Mouse (Mus musculus) left cerebral cortex, adult 18-20 months (tissue): ENCODE data around the gene Dlg2. TPM values are rescaled to one million over a fixed set of nuclear protein-coding genes. Genes with fewer than 3 reads are reported as not detected.
A peak's percentile ranks its signal among the peaks of the same experiment; 100 is the strongest.

Source experiments
- DNase-seq, 2 experiments: peaks; one replicate each; pipeline ENCODE4 v3.0.0; 2021 to 2022; ENCODE audit warnings: low spot score in 2 of 2, mixed read lengths in 1 of 2
- total RNA-seq, 2 experiments: library from RNA; stranded (reverse); gene quantifications; 2 replicates each; pipeline ENCODE4 v1.2.3; 2021

The Dlg2 gene
- total RNA-seq, 2 experiments from 2014 or later: 256 to 276 TPM

DNA sequence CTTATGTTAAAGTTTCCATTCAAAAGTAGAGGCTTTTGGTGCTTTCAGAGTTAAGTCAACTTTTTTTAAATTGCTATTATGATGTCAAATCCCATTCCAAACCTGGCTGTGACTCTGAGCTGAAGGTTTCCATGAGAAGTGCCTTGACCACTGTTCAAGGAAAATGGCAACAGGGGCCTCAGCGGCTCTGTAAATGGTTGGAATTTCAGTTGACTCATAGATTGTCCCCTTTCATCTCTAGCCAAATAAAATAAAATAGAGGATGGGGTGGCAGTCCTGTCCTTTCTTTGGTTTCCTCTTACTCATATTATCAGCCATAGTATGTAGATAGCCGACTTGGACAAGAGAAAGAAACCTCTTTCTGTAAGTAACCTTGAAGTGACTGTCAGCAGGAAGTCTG lies 1401.3 kb downstream of the Dlg2 start:
- no peak for DNase-seq

DNA sequence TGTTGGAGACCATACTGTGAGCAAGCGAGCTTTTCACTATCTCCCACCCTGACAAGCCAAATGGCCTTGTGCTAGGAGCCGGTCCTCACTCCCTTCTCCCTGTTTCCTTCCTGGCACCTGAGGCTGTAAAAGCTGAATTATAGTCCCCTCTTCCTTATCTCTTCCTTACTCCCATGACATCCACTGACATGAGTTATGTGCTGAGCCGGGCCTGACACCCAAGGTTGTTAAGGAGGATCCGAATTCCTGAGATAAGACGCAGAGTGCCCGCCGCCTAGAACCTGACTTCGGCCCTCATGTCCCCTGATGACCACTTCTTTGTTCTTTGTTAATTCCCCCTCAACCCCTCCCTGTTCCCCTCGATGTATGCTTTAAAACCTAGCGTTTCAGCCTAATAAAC lies 1409.9 kb downstream of the Dlg2 start:
- DNase-seq: no peak

DNA sequence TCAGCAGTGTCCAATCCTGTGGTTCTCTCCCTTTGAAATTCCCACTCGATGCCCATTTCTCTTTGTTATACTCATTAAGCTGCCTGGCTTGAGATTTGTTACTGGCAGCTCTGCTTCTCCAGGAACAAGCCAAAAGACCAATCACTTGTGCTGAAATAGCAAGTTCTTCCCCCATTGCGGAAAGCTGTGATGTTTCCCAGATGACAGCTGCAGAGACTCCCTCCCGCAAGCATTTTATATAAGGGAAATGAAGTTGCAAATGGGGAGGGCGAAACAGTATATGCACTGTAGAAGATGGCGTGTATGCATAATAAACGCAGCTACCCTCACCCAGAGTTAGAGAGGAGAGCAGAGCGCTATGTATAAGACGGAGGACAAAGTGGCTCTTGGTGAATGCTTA lies 1417.5 kb downstream of the Dlg2 start:
- peak; percentile 25 to 51 for DNase-seq

DNA sequence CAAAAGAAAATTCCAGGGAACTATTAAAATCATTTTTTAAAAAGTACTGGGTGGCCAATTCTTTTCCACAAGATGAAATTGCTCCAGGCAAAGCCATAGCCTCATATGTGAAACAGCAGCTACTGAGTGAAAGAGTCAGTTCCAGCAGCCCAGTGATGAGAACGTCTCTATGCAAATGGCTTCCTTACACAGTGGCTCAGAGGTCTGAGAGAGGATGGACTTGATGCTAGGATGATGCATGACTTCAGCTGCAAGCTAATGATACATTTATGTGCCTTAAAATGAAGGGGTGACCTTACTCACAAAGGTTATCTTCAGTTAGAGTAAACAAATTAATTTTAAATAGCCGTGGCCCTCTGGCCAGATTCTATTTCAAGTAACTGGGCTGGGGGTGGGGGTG lies 1420.5 kb downstream of the Dlg2 start:
- DNase-seq: no peak

- no peak for DNase-seq
These were observed 1421.0 kb downstream of the Dlg2 start for GRCm38 (mm10) chr7:91897509-91897908.

GRCm38 (mm10) chr7:91902503-91902902 lies 1426.0 kb downstream of the Dlg2 start:
- no peak for DNase-seq

- no peak for DNase-seq
These were observed 1440.3 kb downstream of the Dlg2 start for GRCm38 (mm10) chr7:91916809-91917208.

- no peak for DNase-seq
These were observed 1442.6 kb downstream of the Dlg2 start for GRCm38 (mm10) chr7:91919099-91919498.

- no peak for DNase-seq
These were observed 1443.3 kb downstream of the Dlg2 start for GRCm38 (mm10) chr7:91919738-91920137.

DNA sequence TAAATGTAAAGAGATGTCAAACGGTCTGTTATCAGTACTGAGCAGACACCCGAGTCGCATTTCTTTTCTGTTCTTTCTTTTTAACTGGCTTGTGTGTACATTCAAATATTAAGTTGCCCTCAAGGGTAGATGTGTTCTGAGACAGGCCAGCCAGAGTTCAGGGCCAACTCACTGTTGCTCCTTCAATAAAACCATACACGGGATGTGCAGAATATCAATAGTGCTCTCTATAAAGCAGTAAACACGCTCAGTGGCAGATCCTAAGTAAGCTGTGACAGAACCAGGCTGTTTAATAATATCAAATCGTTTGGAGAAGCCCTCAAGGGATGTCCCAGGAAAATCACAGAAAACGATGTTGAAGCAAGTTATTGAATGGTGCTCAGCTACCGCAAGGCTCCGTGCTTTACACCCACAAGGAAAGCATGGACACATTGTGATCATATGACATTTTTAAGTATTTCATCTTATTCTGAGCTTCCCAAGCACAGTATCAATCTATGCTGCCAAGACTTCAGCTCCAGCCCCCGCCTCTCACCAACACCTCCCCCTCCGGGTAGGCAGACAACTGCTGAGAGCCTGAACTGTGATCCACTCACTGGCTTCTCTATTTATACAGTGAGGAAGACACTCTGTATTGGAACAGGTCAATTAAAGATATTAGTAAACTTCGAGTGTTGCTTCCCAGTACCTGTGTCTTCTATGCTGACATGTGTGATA lies 1458.6 kb downstream of the Dlg2 start:
- peak; percentile 75 to 81 for DNase-seq

DNA sequence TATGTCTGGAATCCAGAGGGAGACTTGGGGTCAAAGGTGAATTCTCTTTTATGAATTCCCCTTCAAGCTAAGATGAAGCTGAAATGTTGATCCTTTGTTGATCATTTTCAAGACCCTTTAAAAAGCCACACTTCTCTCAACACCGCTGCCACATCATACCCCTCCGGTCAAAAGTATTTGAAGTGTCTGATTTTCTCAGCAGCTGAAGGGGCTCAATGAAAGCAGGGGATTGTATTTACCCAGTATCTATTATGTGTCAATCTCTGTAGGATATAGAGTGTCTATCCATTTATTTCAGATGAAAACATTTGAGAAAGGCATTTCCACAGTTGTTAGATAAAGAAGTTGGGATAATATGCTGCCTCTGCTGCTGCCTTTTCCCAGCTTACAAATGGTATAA lies 1459.7 kb downstream of the Dlg2 start:
- no peak for DNase-seq

DNA sequence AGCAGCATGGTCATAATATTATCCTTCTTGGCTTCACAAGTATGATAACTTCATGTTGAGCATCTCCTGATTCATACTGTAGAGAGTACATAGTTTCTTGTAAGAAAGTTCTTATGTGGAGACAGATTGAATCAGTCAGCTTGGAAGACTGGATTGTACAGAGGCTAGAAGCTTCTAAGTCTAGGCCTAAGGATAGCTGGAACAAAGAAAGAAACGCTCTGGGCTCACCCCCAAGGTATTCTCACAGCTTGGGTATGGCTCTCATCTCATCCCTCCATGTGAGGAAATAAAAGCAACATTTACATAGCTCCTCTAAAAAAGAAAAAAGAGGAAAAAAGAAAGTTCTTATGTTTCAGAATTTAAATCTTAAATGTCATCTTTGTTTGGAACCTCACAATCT lies 1466.8 kb downstream of the Dlg2 start:
- no peak for DNase-seq

- DNase-seq: no peak
These were observed 1479.1 kb downstream of the Dlg2 start for GRCm38 (mm10) chr7:91955584-91955983.

GRCm38 (mm10) chr7:91962956-91963355 lies 1486.5 kb downstream of the Dlg2 start:
- DNase-seq: no peak

DNA sequence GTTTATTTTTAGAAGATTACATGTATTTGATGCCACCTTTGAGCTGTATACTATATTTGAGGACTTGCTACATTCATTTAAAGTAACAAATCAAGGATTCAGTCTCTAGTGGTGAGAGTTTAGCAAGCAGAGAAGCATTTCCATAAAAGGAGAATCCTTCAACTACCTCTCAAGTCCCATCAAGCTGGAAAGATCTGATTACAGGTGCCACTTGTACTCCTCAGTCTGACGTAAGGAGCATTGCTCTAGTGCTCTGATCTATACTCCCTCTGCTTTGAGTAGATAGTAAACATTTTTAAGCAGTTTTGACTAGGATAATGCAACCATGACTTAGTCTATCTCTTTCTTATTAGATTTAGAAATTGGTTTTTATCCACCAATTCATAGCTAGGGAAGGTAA lies 1496.5 kb downstream of the Dlg2 start:
- no peak for DNase-seq

GRCm38 (mm10) chr7:92003769-92004455 lies 1527.4 kb downstream of the Dlg2 start:
- no peak for DNase-seq

DNA sequence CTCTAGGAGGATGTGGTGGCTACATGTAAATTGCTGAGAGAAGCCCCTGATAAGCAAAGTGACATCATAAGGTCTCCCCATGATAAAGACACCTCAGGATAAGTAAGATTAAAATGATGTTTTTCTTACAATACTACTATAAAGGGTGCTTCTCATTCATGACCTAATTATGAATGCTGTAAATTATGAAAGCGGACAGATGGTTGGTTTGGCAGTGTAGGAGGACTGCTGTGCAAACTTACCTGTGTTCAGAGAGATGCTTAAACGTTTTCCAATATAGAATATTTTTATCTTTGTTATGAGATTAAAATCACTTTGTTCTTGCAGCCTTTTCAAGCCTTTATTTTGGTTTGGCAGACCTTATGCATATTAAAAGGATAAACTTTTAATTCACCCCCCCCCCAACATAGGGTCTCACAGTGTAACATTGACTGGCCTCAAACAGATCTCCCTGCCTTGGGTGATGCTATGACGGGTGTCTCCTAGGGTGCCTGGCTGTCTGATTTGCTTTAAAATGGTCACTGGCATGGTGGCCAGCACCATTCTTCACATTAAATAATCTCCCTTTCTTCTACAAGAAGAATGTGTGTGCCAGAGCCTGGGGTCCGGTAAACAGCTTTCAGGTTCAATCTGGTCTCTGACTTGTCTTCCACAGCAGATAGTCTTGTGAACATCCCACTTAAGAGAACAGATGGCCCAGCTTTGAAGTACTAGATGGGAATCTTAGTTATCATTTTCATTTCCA lies 1529.4 kb downstream of the Dlg2 start:
- DNase-seq: no peak

DNA sequence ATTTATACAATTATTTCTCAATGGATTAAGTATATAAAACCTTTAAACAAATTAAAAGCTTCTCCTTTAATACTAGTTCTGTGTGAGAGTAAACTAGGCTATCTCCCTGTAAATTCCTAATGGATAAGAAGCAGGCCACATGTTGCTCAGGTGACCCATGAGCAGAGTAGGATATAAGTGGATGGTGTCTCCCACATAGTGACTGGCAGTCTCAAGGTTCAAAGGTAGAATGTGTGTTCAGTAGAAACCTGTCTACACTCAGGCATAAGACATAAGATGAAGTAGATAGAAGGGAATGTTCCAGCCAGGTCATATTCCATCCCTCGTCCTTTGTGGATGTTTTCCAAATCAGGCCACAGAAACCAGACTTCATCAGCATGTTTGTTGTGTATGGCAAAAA lies 1532.2 kb downstream of the Dlg2 start:
- DNase-seq: no peak

- DNase-seq: no peak
These were observed 1548.5 kb downstream of the Dlg2 start for GRCm38 (mm10) chr7:92024928-92025327.

- DNase-seq: no peak
These were observed 1549.1 kb downstream of the Dlg2 start for GRCm38 (mm10) chr7:92025465-92026056.

DNA sequence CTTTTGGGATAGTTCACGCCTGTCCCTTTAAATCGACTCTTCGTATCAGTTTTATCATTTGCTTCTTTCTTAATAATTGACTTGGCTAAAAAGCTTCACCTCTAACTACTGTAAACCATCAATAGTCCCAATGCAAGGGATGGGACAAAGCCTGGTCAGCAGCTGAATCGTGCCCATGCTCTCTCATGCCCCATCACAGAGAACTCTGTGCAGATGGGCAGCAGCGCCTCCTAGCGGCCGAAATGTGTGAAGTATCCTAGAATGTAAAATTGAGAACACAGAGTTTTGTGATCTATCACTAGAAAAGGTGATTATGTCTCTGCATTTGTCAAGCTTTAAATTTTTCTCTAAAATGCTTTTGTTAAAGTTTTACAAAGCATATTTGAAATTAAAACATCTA lies 1550.6 kb downstream of the Dlg2 start:
- peak; percentile 65 to 80 for DNase-seq

GRCm38 (mm10) chr7:92034256-92034655 lies 1557.8 kb downstream of the Dlg2 start:
- DNase-seq: no peak
